Mouse (Mus musculus) frontal cortex, adult (tissue): ENCODE measurements around the gene Rbm20.
A peak's percentile ranks its signal among the peaks of the same experiment; 100 is the strongest.

ENCODE experiments used
- ATAC-seq: cut with Nextera tagmentation; 2 replicates; pipeline ENCODE4 v1.9.2; 2017; ENCODE audit warnings: mild to moderate bottlenecking, moderate library complexity, mixed read lengths; ENCODE audit not compliant: low TSS enrichment

Gene Rbm20

GRCm38 (mm10) chr19:53850166-53850922, 173.2 kb downstream of the Rbm20 start:
- ATAC-seq: peak; percentile 64

GRCm38 (mm10) chr19:53851352-53851751, 174.2 kb downstream of the Rbm20 start:
- no peak for ATAC-seq

- ATAC-seq: no peak
Observed at GRCm38 (mm10) chr19:53851826-53852698, 175.0 kb downstream of the Rbm20 start.

- ATAC-seq: peak; percentile 66
Observed at GRCm38 (mm10) chr19:53852699-53853451, 175.8 kb downstream of the Rbm20 start.

GRCm38 (mm10) chr19:53854978-53855377, 177.9 kb downstream of the Rbm20 start:
- ATAC-seq: no peak

- ATAC-seq: no peak
Observed at GRCm38 (mm10) chr19:53855781-53856180, 178.7 kb downstream of the Rbm20 start.

- no peak for ATAC-seq
Observed at GRCm38 (mm10) chr19:53856794-53857193, 179.7 kb downstream of the Rbm20 start.

- ATAC-seq: no peak
Observed at GRCm38 (mm10) chr19:53857962-53858361, 180.9 kb downstream of the Rbm20 start.

GRCm38 (mm10) chr19:53859149-53859548, 182.0 kb downstream of the Rbm20 start:
- ATAC-seq: no peak

- ATAC-seq: no peak
Observed at GRCm38 (mm10) chr19:53859593-53859992, 182.5 kb downstream of the Rbm20 start.

- ATAC-seq: no peak
Observed at GRCm38 (mm10) chr19:53861346-53861745, 184.2 kb downstream of the Rbm20 start.

- peak; percentile 90 for ATAC-seq
Observed at GRCm38 (mm10) chr19:53862573-53863246, 185.6 kb downstream of the Rbm20 start.

GRCm38 (mm10) chr19:53867238-53867637, 190.1 kb downstream of the Rbm20 start:
- no peak for ATAC-seq

GRCm38 (mm10) chr19:53868125-53868524, 191.0 kb downstream of the Rbm20 start:
- peak; percentile 92 for ATAC-seq

GRCm38 (mm10) chr19:53868796-53869195, 191.7 kb downstream of the Rbm20 start:
- no peak for ATAC-seq

- ATAC-seq: no peak
Observed at GRCm38 (mm10) chr19:53869427-53870385, 192.6 kb downstream of the Rbm20 start.

GRCm38 (mm10) chr19:53870568-53870967, 193.5 kb downstream of the Rbm20 start:
- no peak for ATAC-seq

GRCm38 (mm10) chr19:53871502-53871901, 194.4 kb downstream of the Rbm20 start:
- no peak for ATAC-seq

GRCm38 (mm10) chr19:53872994-53873713, 196.0 kb downstream of the Rbm20 start:
- ATAC-seq: no peak

- no peak for ATAC-seq
Observed at GRCm38 (mm10) chr19:53875246-53875645, 198.1 kb downstream of the Rbm20 start.
